Mouse (Mus musculus) midbrain, embryonic 12.5 days (tissue): ENCODE results near the gene Nup210. TPM values are rescaled to one million over a fixed set of nuclear protein-coding genes. Genes with fewer than 3 reads are reported as not detected.

ENCODE experiments used
- ATAC-seq: fragments of 200-750 bp; cut with Nextera tagmentation; 2 replicates; pipeline ENCODE4 v1.8.0; 2017; ENCODE audit warnings: low read depth, moderate TSS enrichment, moderate library complexity; ENCODE audit not compliant: low FRiP score
- H3K27ac ChIP-seq: fragments of 300-500 bp; sonication (generic); replicated peaks from 2 replicates; pipeline ENCODE4 v1.5.1; 2016; ENCODE audit warnings: mild to moderate bottlenecking
- H3K27me3 ChIP-seq: fragments of 300-500 bp; sonication (generic); 2 replicates; pipeline ENCODE4 v1.6.1; 2016; ENCODE audit warnings: mild to moderate bottlenecking
- H3K36me3 ChIP-seq: fragments of 300-500 bp; sonication (generic); 2 replicates; pipeline ENCODE4 v1.6.1; 2016
- H3K4me1 ChIP-seq: fragments of 300-500 bp; sonication (generic); 2 replicates; pipeline ENCODE4 v1.6.1; 2016
- H3K4me2 ChIP-seq: fragments of 300-500 bp; sonication (generic); replicated peaks from 2 replicates; pipeline ENCODE4 v1.6.1; 2016; ENCODE audit warnings: mild to moderate bottlenecking, moderate library complexity
- H3K4me3 ChIP-seq: fragments of 300-500 bp; sonication (generic); 2 replicates; pipeline ENCODE4 v1.5.1; 2016; ENCODE audit warnings: mild to moderate bottlenecking
- H3K9ac ChIP-seq: fragments of 300-500 bp; sonication (generic); replicated peaks from 2 replicates; pipeline ENCODE4 v1.6.1; 2016; ENCODE audit warnings: mild to moderate bottlenecking, moderate library complexity
- H3K9me3 ChIP-seq: fragments of 300-500 bp; sonication (generic); 2 replicates; pipeline ENCODE4 v1.6.1; 2016; ENCODE audit warnings: mild to moderate bottlenecking
- WGBS: fragments of 180-500 bp; shearing (Covaris S2); methylation state at CpG from one replicate; pipeline ENCODE4 v1.1.7; 2016; 5-methylcytosine and 5-hydroxymethylcytosine counted together
- polyA plus RNA-seq: library from polyadenylated mRNA; unstranded; fragments of >200 nt; fragmentation: Nextera tagmentation; extraction: Ambion mirVana; gene quantifications from 2 replicates; pipeline ENCODE4 v1.2.1, GENCODE M21; 2016

The Nup210 gene
- polyA plus RNA-seq, 1 experiment from 2014 or later: 23.4 TPM

GRCm38 (mm10) chr6:91047434-91047833 is 69.2 kb downstream of the Nup210 start:
- H3K27ac ChIP-seq: no peak overlapping the region

GRCm38 (mm10) chr6:91046184-91046583 is 70.4 kb downstream of the Nup210 start:
- Histone ChIP-seq H3K27ac (no peak overlapping the region), H3K27me3 (no peaks in the 10 kb centered on the region), H3K9me3 (no peaks in the 10 kb centered on the region), H3K4me1 (no peaks in the 10 kb centered on the region), H3K9ac (no peak overlapping the region), H3K36me3 (peaks cover 36% of the 10 kb centered on the region; the same call in 1 of the 2 replicates), H3K4me3 (no peak overlapping the region), H3K4me2 (no peak overlapping the region)
- no peak for ATAC-seq
- 84% methylated on average over 5 of the region's 5 CpGs for WGBS

More at GRCm38 (mm10) chr6:91047434-91047833, 69.2 kb downstream of the Nup210 start:
- Histone ChIP-seq H3K36me3 (peaks cover 24% of the 10 kb centered on the region; the same call in 1 of the 2 replicates), H3K27me3 (no peaks in the 10 kb centered on the region), H3K9me3 (no peaks in the 10 kb centered on the region), H3K4me1 (no peaks in the 10 kb centered on the region), H3K4me2 (no peak overlapping the region), H3K9ac (no peak overlapping the region), H3K4me3 (no peak overlapping the region)
- 85% methylated on average over 5 of the region's 5 CpGs for WGBS
- ATAC-seq: no peak

GRCm38 (mm10) chr6:91044628-91045331 is 71.8 kb downstream of the Nup210 start:
- H3K9ac ChIP-seq: no peak overlapping the region
- H3K4me3 ChIP-seq: no peak overlapping the region
- ATAC-seq: no peak
- H3K36me3 ChIP-seq: peaks cover 41% of the 10 kb centered on the region
- H3K9me3 ChIP-seq: no peaks in the 10 kb centered on the region
- no peak overlapping the region for H3K27ac ChIP-seq
- H3K4me1 ChIP-seq: no peaks in the 10 kb centered on the region
- WGBS: 65% methylated on average over 6 of the region's 6 CpGs
- H3K4me2 ChIP-seq: no peak overlapping the region
- no peaks in the 10 kb centered on the region for H3K27me3 ChIP-seq

GRCm38 (mm10) chr6:91041287-91041686 is 75.3 kb downstream of the Nup210 start:
- no peak overlapping the region for H3K27ac ChIP-seq
- no peak overlapping the region for H3K9ac ChIP-seq
- ATAC-seq: no peak
- no peak overlapping the region for H3K4me2 ChIP-seq
- WGBS: 41% methylated on average over 5 of the region's 5 CpGs
- H3K36me3 ChIP-seq: peaks cover 48% of the 10 kb centered on the region
- no peaks in the 10 kb centered on the region for H3K27me3 ChIP-seq
- H3K4me3 ChIP-seq: no peak overlapping the region
- no peaks in the 10 kb centered on the region for H3K9me3 ChIP-seq
- no peaks in the 10 kb centered on the region for H3K4me1 ChIP-seq

GRCm38 (mm10) chr6:91028256-91028655 is 88.4 kb downstream of the Nup210 start:
- no peak overlapping the region for H3K9ac ChIP-seq
- no peak overlapping the region for H3K4me3 ChIP-seq
- no peaks in the 10 kb centered on the region for H3K27me3 ChIP-seq
- 90% methylated on average over 5 of the region's 5 CpGs for WGBS
- peaks cover 5% of the 10 kb centered on the region; the same call in 1 of the 2 replicates for H3K4me1 ChIP-seq
- H3K4me2 ChIP-seq: no peak overlapping the region
- no peaks in the 10 kb centered on the region for H3K9me3 ChIP-seq
- no peak overlapping the region for H3K27ac ChIP-seq
- no peak for ATAC-seq
- H3K36me3 ChIP-seq: peaks cover 25% of the 10 kb centered on the region; the same call in 1 of the 2 replicates

GRCm38 (mm10) chr6:91020810-91021209 is 95.8 kb downstream of the Nup210 start:
- H3K36me3 ChIP-seq: peaks cover 33% of the 10 kb centered on the region
- no peak overlapping the region; the same call in 1 of the 2 replicates for H3K27ac ChIP-seq
- no peaks in the 10 kb centered on the region for H3K4me1 ChIP-seq
- H3K9me3 ChIP-seq: no peaks in the 10 kb centered on the region
- no peak for ATAC-seq
- no peak overlapping the region for H3K9ac ChIP-seq
- no peak overlapping the region for H3K4me3 ChIP-seq
- WGBS: 90% methylated on average over 7 of the region's 7 CpGs
- no peak overlapping the region for H3K4me2 ChIP-seq
- H3K27me3 ChIP-seq: no peaks in the 10 kb centered on the region

- Histone ChIP-seq H3K4me1 (peaks cover 6% of the 10 kb centered on the region; the same call in 1 of the 2 replicates), H3K9ac (no peak overlapping the region), H3K4me2 (no peak overlapping the region), H3K27me3 (no peaks in the 10 kb centered on the region), H3K4me3 (no peak overlapping the region), H3K9me3 (no peaks in the 10 kb centered on the region), H3K36me3 (peaks cover 25% of the 10 kb centered on the region), H3K27ac (no peak overlapping the region)
- no peak for ATAC-seq
- 86% methylated on average over 7 of the region's 7 CpGs for WGBS
Observed at GRCm38 (mm10) chr6:91016600-91017230, 99.9 kb downstream of the Nup210 start.

- peak overlapping the region; percentile 71; the same call in 1 of the 2 replicates for H3K27ac ChIP-seq
- H3K4me2 ChIP-seq: no peak overlapping the region
- 50% methylated on average over 9 of the region's 9 CpGs for WGBS
- H3K4me1 ChIP-seq: peaks cover 6% of the 10 kb centered on the region; the same call in 1 of the 2 replicates
- peaks cover 20% of the 10 kb centered on the region; the same call in 1 of the 2 replicates for H3K36me3 ChIP-seq
- no peaks in the 10 kb centered on the region for H3K9me3 ChIP-seq
- no peak overlapping the region for H3K4me3 ChIP-seq
- ATAC-seq: peak; percentile 62; the same call in 1 of the 2 replicates
- H3K27me3 ChIP-seq: no peaks in the 10 kb centered on the region
- no peak overlapping the region for H3K9ac ChIP-seq
Observed at GRCm38 (mm10) chr6:91014198-91014958, 102.3 kb downstream of the Nup210 start.

GRCm38 (mm10) chr6:91012458-91012857 is 104.2 kb downstream of the Nup210 start:
- Histone ChIP-seq H3K4me2 (no peak overlapping the region), H3K9ac (no peak overlapping the region), H3K36me3 (peaks cover 17% of the 10 kb centered on the region; the same call in 1 of the 2 replicates), H3K27me3 (no peaks in the 10 kb centered on the region), H3K9me3 (no peaks in the 10 kb centered on the region), H3K27ac (no peak overlapping the region), H3K4me1 (peaks cover 6% of the 10 kb centered on the region; the same call in 1 of the 2 replicates), H3K4me3 (no peak overlapping the region)
- WGBS: 77% methylated on average over 3 of the region's 3 CpGs
- no peak for ATAC-seq

- no peak overlapping the region for H3K4me2 ChIP-seq
- H3K4me1 ChIP-seq: peaks cover 6% of the 10 kb centered on the region; the same call in 1 of the 2 replicates
- no peak overlapping the region for H3K4me3 ChIP-seq
- WGBS: 72% methylated on average over 4 of the region's 4 CpGs
- no peak for ATAC-seq
- H3K36me3 ChIP-seq: 0 out of 2 replicates have a peak, but pooled peaks cover 10% of the 10 kb centered on the region
- H3K9me3 ChIP-seq: no peaks in the 10 kb centered on the region
- no peak overlapping the region for H3K27ac ChIP-seq
- no peaks in the 10 kb centered on the region for H3K27me3 ChIP-seq
- H3K9ac ChIP-seq: no peak overlapping the region
Observed at GRCm38 (mm10) chr6:91011568-91011967, 105.1 kb downstream of the Nup210 start.

- H3K27ac ChIP-seq: no peak overlapping the region
- no peak for ATAC-seq
- H3K4me2 ChIP-seq: no peak overlapping the region
- H3K36me3 ChIP-seq: no peaks in the 10 kb centered on the region
- H3K4me3 ChIP-seq: no peak overlapping the region
- H3K27me3 ChIP-seq: no peaks in the 10 kb centered on the region
- H3K9ac ChIP-seq: no peak overlapping the region
- H3K9me3 ChIP-seq: no peaks in the 10 kb centered on the region
- no peaks in the 10 kb centered on the region for H3K4me1 ChIP-seq
- WGBS: 82% methylated on average over 3 of the region's 3 CpGs
Observed at GRCm38 (mm10) chr6:91008284-91008830, 108.3 kb downstream of the Nup210 start.
